Mouse (Mus musculus): Measurements from ENCODE around the gene Soga1.

DNA sequence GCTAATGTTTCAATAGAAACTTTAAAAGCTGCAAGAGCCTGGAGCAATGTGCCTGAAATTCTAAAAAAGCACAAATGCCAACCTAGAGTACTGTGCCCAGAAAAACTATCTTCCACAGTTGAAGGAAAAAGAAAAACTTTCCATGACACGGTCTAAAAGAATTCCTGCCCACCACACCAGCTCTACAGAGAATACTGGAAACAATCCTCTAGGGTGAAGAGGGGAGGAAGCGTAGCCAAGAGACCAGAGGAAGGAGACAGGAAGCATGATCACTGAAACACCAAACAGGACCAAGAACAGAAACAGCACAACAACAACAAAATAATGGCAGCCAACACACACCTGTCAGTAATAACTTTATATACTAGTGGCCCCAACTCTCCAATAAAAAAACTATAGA, 99.0 kb downstream of the Soga1 start:
- TF ChIP-seq POLR2A (IDR thresholded peaks at IDR 0.05; ENCODE audit: insufficient read depth, low read depth, low read length) (no peak), CTCF (IDR thresholded peaks at IDR 0.05; ENCODE audit: insufficient read depth, low read depth, low read length) (no peak)
